Mouse (Mus musculus) myocyte (in vitro differentiated cells): ENCODE measurements around the gene Pcnx3. TPM values are rescaled to one million over a fixed set of nuclear protein-coding genes. Genes with fewer than 3 reads are reported as not detected.

Source experiments
- H3K27me3 ChIP-seq: one replicate; pipeline ENCODE4 v1.6.1; 2011; ENCODE audit not compliant: control insufficient read depth, insufficient read depth, insufficient read length
- H3K36me3 ChIP-seq: one replicate; pipeline ENCODE4 v1.6.1; 2011; ENCODE audit not compliant: control insufficient read depth, insufficient read depth
- H3K4me2 ChIP-seq: one replicate; pipeline ENCODE4 v1.6.1; 2011; ENCODE audit warnings: low read depth, control low read depth
- H3K4me3 ChIP-seq: one replicate; pipeline ENCODE4 v1.5.1; 2011; ENCODE audit warnings: mild to moderate bottlenecking, control low read depth, moderate library complexity
- H3K79me2 ChIP-seq: one replicate; pipeline ENCODE4 v1.6.1; 2011; ENCODE audit not compliant: control insufficient read depth, insufficient read depth
- H3ac ChIP-seq: one replicate; pipeline ENCODE4 v1.6.1; 2011; ENCODE audit not compliant: control insufficient read depth, insufficient read length
- CEBPB ChIP-seq: IDR thresholded peaks from 2 replicates; pipeline ENCODE4 v1.6.1; 2011; ENCODE audit warnings: mild to moderate bottlenecking, moderate library complexity; ENCODE audit not compliant: poor library complexity, insufficient read depth, severe bottlenecking
- E2F4 ChIP-seq: IDR thresholded peaks from one replicate; pipeline ENCODE4 v1.6.1; 2011; ENCODE audit warnings: mild to moderate bottlenecking, control low read depth, moderate library complexity; ENCODE audit not compliant: insufficient read depth
- MAX ChIP-seq: IDR thresholded peaks from one replicate; pipeline ENCODE4 v1.6.1; 2011; ENCODE audit warnings: low read depth, mild to moderate bottlenecking, control low read depth
- MYOD1 ChIP-seq, 3 experiments: IDR thresholded peaks; one replicate each; pipeline ENCODE4 v1.6.1; 2011; ENCODE audit warnings: control low read depth in 2 of 3, low read depth in 2 of 3, mild to moderate bottlenecking in 2 of 3, moderate library complexity in 1 of 3; ENCODE audit not compliant: insufficient read length in 2 of 3, control insufficient read depth in 1 of 3
- MYOG ChIP-seq, 3 experiments: IDR thresholded peaks; one replicate each; pipeline ENCODE4 v1.6.1; 2011; ENCODE audit warnings: control low read depth in 2 of 3, low read depth in 2 of 3, mild to moderate bottlenecking in 2 of 3; ENCODE audit not compliant: insufficient read length in 2 of 3, control insufficient read depth in 1 of 3, insufficient read depth in 1 of 3
- POLR2A ChIP-seq: IDR thresholded peaks from one replicate; pipeline ENCODE4 v1.6.1; 2011; ENCODE audit warnings: low read depth, mild to moderate bottlenecking, control low read depth, moderate library complexity; ENCODE audit not compliant: insufficient read length
- POLR2AphosphoS2 ChIP-seq: IDR thresholded peaks from one replicate; pipeline ENCODE4 v1.6.1; 2011; ENCODE audit warnings: low read depth, control low read depth; ENCODE audit not compliant: insufficient read length
- REST ChIP-seq: IDR thresholded peaks from one replicate; pipeline ENCODE4 v1.6.1; 2011; ENCODE audit warnings: mild to moderate bottlenecking, control low read depth, moderate library complexity; ENCODE audit not compliant: insufficient read depth, insufficient read length
- SRF ChIP-seq: IDR thresholded peaks from one replicate; pipeline ENCODE4 v1.6.1; 2011; ENCODE audit warnings: low read depth; ENCODE audit not compliant: control insufficient read depth, insufficient read length
- TCF12 ChIP-seq: IDR thresholded peaks from one replicate; pipeline ENCODE4 v1.6.1; 2011; ENCODE audit warnings: mild to moderate bottlenecking, control low read depth; ENCODE audit not compliant: poor library complexity, insufficient read depth, severe bottlenecking
- TCF3 ChIP-seq: IDR thresholded peaks from one replicate; pipeline ENCODE4 v1.6.1; 2011; ENCODE audit warnings: low read depth, control low read depth; ENCODE audit not compliant: insufficient read length
- USF1 ChIP-seq: IDR thresholded peaks from one replicate; pipeline ENCODE4 v1.6.1; 2011; ENCODE audit warnings: low read depth, mild to moderate bottlenecking, control low read depth, moderate library complexity
- polyA plus RNA-seq: library from polyadenylated mRNA; unstranded; fragments of >200 nt; fragmentation: generic; extraction: Trizol; gene quantifications from one replicate; pipeline ENCODE4 v1.2.1, GENCODE M21; 2012; ENCODE audit warnings: missing spikeins

Gene Pcnx3
- polyA plus RNA-seq, 1 experiment = 34.9 TPM

GRCm38 (mm10) chr19:5710068-5710467 lies 21.4 kb upstream of the Pcnx3 start:
- H3K36me3 ChIP-seq = peaks cover 36% of the 10 kb centered on the region
- H3K27me3 ChIP-seq = no peaks in the 10 kb centered on the region
- no peak overlapping the region for H3K4me2 ChIP-seq
- TF ChIP-seq MYOD1 (IDR thresholded peaks at IDR 0.05; ENCODE audit: control insufficient read depth in 1 of 3, insufficient read length in 2 of 3, low read depth in 2 of 3) = peak; percentile 9 to 90 (median 72)
- TF ChIP-seq POLR2AphosphoS2 = no peak
- peak in 2 of 3 experiments; percentile 56 to 88 for TF ChIP-seq MYOG (IDR thresholded peaks at IDR 0.05; ENCODE audit: control insufficient read depth in 1 of 3, insufficient read depth in 1 of 3, insufficient read length in 2 of 3, low read depth in 2 of 3)
- no peak overlapping the region for H3ac ChIP-seq
- H3K79me2 ChIP-seq = peaks cover 27% of the 10 kb centered on the region
- H3K4me3 ChIP-seq = no peak overlapping the region

- no peaks in the 10 kb centered on the region for H3K79me2 ChIP-seq
- H3ac ChIP-seq = no peak overlapping the region
- H3K4me2 ChIP-seq = no peak overlapping the region
- H3K27me3 ChIP-seq = no peaks in the 10 kb centered on the region
- peaks cover 32% of the 10 kb centered on the region for H3K36me3 ChIP-seq
- TF ChIP-seq MYOG (IDR thresholded peaks at IDR 0.05; ENCODE audit: control insufficient read depth in 1 of 3, insufficient read depth in 1 of 3, insufficient read length in 2 of 3, low read depth in 2 of 3) = no peak
- TF ChIP-seq POLR2AphosphoS2 = peak; percentile 31
- no peak for TF ChIP-seq REST
- no peak overlapping the region for H3K4me3 ChIP-seq
Observed at GRCm38 (mm10) chr19:5704801-5705571, 16.3 kb upstream of the Pcnx3 start.

GRCm38 (mm10) chr19:5704163-5704800 lies 15.6 kb upstream of the Pcnx3 start, which contains the start of gene Kcnk7:
Kcnk7 (plus strand) TSS chr19:5704367.
- no peaks in the 10 kb centered on the region for H3K79me2 ChIP-seq
- peaks cover 32% of the 10 kb centered on the region for H3K36me3 ChIP-seq
- H3K27me3 ChIP-seq = no peaks in the 10 kb centered on the region
- TF ChIP-seq E2F4 = no peak
- peak; percentile 84 for TF ChIP-seq POLR2AphosphoS2
- H3ac ChIP-seq = no peak within 1 kb of the TSS
- H3K4me2 ChIP-seq = no peak within 1 kb of the TSS
- H3K4me3 ChIP-seq = no peak within 1 kb of the TSS

- no peak overlapping the region for H3ac ChIP-seq
- no peak overlapping the region for H3K4me2 ChIP-seq
- no peaks in the 10 kb centered on the region for H3K27me3 ChIP-seq
- TF ChIP-seq POLR2AphosphoS2 (no peak), REST (no peak), USF1 (no peak), MYOD1 (IDR thresholded peaks at IDR 0.05; ENCODE audit: control insufficient read depth in 1 of 3, insufficient read length in 2 of 3, low read depth in 2 of 3) (no peak), TCF3 (no peak), MAX (no peak), MYOG (IDR thresholded peaks at IDR 0.05; ENCODE audit: control insufficient read depth in 1 of 3, insufficient read depth in 1 of 3, insufficient read length in 2 of 3, low read depth in 2 of 3) (no peak), POLR2A (no peak), SRF (no peak), CEBPB (no peak), E2F4 (no peak), TCF12 (no peak)
- peaks cover 25% of the 10 kb centered on the region for H3K36me3 ChIP-seq
- H3K4me3 ChIP-seq = no peak overlapping the region
- peaks cover 33% of the 10 kb centered on the region for H3K79me2 ChIP-seq
Observed at GRCm38 (mm10) chr19:5695849-5696462, 7.2 kb upstream of the Pcnx3 start.

- peaks cover 17% of the 10 kb centered on the region for H3K36me3 ChIP-seq
- no peak overlapping the region for H3ac ChIP-seq
- no peaks in the 10 kb centered on the region for H3K27me3 ChIP-seq
- H3K4me3 ChIP-seq = no peak overlapping the region
- TF ChIP-seq MYOD1 (IDR thresholded peaks at IDR 0.05; ENCODE audit: control insufficient read depth in 1 of 3, insufficient read length in 2 of 3, low read depth in 2 of 3) (no peak), REST (no peak), SRF (no peak), USF1 (no peak), CEBPB (no peak), E2F4 (no peak), TCF3 (no peak), MYOG (IDR thresholded peaks at IDR 0.05; ENCODE audit: control insufficient read depth in 1 of 3, insufficient read depth in 1 of 3, insufficient read length in 2 of 3, low read depth in 2 of 3) (no peak)
- peaks cover 43% of the 10 kb centered on the region for H3K79me2 ChIP-seq
- no peak overlapping the region for H3K4me2 ChIP-seq
Observed at GRCm38 (mm10) chr19:5693801-5694200, 5.1 kb upstream of the Pcnx3 start.
